Mouse (Mus musculus) layer of hippocampus, postnatal 10 days (tissue): ENCODE measurements around the gene Olfr767. TPM values are rescaled to one million over a fixed set of nuclear protein-coding genes. Genes with fewer than 3 reads are reported as not detected.
"Not testable (repeated sequence)": the region's sequence is repeated elsewhere in the genome, so short reads cannot be mapped to it uniquely, and the experiment has no call there.

Experiments used
- DNase-seq, 2 experiments: peaks; one replicate each; pipeline ENCODE4 v3.0.0; 2021; ENCODE audit warnings: low spot score in 2 of 2
- long read RNA-seq: library from polyadenylated mRNA; stranded (forward); transcript quantifications from one replicate; pipeline ENCODE4 v2.0.0, GENCODE M21; 2023
- total RNA-seq, 2 experiments: library from RNA; stranded (reverse); gene quantifications; 2 replicates each; pipeline ENCODE4 v1.2.3; 2021

Olfr767 gene
- total RNA-seq, result under 1 TPM in 1 of 2 experiments, not detected in 1; 0.07 TPM
- long read RNA-seq, result 0 reads

DNA sequence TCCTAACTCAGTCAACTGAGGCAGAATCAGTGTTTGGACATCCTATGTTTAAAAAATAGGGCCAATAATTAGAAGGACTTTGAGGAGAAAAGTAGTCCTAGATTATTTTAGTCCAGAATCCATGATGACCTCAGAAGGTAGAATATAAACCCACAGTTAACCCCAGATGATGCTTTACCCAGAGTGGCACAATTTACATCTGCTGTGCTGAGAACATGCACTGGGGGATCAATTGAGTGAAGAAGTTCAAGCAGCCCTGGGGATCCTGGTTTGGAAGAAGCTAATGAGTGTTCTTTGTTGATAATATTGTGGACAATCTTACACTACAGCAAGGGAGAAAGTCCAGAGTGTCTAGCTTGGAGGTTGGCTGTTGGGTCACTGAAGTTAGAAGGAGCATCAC lies at the start of gene Olfr767:
TSS of gene Olfr767 (minus strand) at position 101 of the 400 bp plus-strand sequence.
- DNase-seq, result not testable (repeated sequence)

DNA sequence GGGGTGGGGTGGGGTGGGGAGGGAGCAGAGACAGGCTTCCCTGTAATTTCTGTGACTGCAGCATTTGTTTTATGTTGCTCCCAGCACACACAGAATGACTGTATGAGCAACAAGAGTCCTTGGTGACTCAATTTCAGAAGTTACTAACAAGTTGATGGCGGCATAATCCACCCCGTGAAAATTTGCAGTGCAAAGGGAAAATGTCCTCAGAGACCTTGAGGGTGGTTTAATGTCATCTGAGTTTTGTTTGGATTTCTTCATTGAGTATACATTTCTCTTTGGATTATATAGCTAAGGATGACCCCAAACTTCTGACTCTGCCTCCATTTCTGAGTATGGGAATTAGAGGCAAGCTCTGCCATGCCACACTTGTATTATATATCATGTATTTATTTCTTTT lies 35.1 kb upstream of the Olfr767 start, which contains the start of gene Olfr769:
TSS of gene Olfr769 (minus strand) at position 101 of the 400 bp plus-strand sequence.
- no peak for DNase-seq

DNA sequence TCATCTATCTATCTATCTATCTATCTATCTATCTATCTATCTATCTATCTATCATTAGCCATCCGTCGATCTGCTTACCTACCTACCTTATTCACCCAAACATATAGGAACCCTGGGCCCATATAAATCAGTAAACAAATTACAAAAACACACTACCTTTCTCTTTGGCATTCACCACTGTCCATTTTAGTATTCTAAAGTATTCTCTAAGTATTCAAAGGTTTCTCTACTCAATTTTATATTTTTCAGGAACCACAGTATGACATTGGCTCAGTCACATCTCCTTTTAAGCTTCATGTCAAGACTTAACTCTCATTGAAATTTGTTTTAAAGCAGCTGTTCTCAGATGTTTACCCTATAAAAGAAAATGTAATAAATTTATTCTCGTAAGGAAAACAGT lies 32.4 kb upstream of the Olfr767 start:
- DNase-seq, result no peak

DNA sequence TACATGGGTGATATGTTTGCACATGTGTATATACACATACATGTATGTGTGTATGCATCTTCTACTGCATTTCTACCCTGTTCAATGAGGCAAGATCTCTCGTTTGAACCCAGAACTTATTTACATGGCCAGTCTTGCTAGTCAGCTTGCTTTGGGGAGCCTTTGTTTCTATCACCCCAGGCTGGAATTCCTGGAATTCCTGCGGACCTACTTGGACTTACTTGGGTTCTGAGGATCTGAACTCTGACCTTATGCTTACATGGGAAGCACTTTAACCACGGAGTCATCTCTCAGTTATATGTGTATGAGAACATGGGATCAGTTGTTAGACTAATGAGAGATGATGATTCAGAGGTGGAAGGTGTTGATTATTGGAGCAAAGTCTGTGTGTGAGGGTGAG lies 18.5 kb upstream of the Olfr767 start:
- no peak for DNase-seq

GRCm38 (mm10) chr10:129099275-129099674 lies 16.6 kb upstream of the Olfr767 start, which contains the start of gene Olfr768:
Gene Olfr768, minus strand, starts transcription at chr10:129099375.
- no peak for DNase-seq

DNA sequence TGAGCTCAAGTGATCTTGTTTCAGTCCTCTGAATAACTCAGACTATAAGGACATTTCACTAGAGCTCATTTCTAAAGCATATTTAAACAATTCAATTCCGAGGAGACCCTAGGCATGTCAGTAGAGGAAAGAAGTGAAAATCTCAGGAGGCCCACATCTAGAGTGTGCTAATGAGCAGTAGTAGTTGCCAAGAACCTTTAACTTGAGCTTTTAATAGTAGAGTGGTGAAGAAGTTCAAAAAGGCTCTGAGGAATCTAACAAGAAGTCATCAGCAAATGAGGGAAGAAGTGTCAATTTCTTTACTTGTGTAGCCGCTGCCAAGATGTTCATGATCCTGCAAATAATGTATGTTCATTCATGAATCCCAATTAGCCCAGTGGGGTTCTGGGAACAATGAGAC lies 13.8 kb downstream of the Olfr767 start, which contains the start of gene Olfr766-ps1:
TSS of gene Olfr766-ps1 (minus strand) at position 101 of the 400 bp plus-strand sequence.
- DNase-seq, result no peak

GRCm38 (mm10) chr10:129049898-129050297 lies 32.8 kb downstream of the Olfr767 start, which contains the start of gene Olfr765:
Gene Olfr765, minus strand, starts transcription at chr10:129049998.
- not testable (repeated sequence) for DNase-seq

- DNase-seq, result no peak
These were observed 42.9 kb downstream of the Olfr767 start, which contains the start of gene Olfr764-ps1 for GRCm38 (mm10) chr10:129039796-129040195. Gene Olfr764-ps1, minus strand, starts transcription at chr10:129039896.

- DNase-seq, result no peak
These were observed 54.4 kb downstream of the Olfr767 start for GRCm38 (mm10) chr10:129028343-129028742.

DNA sequence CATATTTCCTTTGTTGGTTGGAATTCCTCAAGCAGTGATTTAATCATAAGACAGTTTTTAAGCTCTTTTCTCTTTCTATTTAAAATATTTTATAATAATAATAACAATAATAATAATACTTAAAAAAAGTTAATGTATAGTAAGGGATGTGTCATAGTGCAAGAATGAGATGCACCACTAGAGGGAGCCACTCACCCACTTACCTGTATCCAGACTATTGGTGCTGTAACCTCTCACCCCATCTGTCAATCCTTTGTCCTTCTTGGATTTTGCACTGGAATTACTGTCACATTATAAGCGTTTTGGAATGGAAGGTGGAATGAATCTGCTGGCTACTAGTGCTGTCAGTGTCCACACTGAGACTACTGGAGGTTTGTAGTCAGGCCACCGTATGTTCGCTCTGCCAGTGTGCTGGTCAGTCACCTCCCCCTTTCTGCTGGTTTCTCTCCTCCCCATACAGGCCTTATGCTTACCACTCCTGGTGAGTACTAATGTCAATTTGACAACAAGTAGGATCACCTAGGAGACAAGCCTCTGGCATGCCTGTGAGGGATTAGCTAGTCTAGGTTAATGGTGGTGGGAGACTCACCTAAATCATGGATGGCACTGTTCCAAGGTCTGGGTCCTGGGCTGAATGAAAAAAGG lies 56.6 kb downstream of the Olfr767 start:
- DNase-seq, result peak; percentile 36 to 56

Other genes with a start within 250 kb of the Olfr767 start
- 10 to 100 TPM; 23.1 to 24.0 TPM for gene Gdf11, start 191.2 kb downstream of the Olfr767 start, total RNA-seq
- 100 to 1,000 TPM in 1 of 2 experiments, 10 to 100 TPM in 1; 81.7 to 110 TPM for gene Cd63, start 181.9 kb downstream of the Olfr767 start, total RNA-seq
- 1 to 10 TPM; 5.6 to 6.7 TPM for gene Rdh5, start 160.0 kb downstream of the Olfr767 start, total RNA-seq
- 100 to 1,000 TPM; 109 to 123 TPM for gene Bloc1s1, start 158.9 kb downstream of the Olfr767 start, total RNA-seq
- 10 to 100 TPM; 22.2 to 27.4 TPM for gene Itga7, start 149.1 kb downstream of the Olfr767 start, total RNA-seq
- not detected for gene Mettl7b, start 121.9 kb downstream of the Olfr767 start, total RNA-seq
- gene Olfr9, start 93.5 kb downstream of the Olfr767 start, total RNA-seq, result not detected
- gene Olfr763, start 72.1 kb downstream of the Olfr767 start, total RNA-seq, result not detected
- not detected for gene Olfr764-ps1, start 43.0 kb downstream of the Olfr767 start, total RNA-seq
- gene Olfr765, start 32.9 kb downstream of the Olfr767 start, total RNA-seq, result not detected
- not detected for gene Olfr766-ps1, start 13.9 kb downstream of the Olfr767 start, total RNA-seq
- not detected for gene Olfr768, start 16.5 kb upstream of the Olfr767 start, total RNA-seq
- gene Olfr769, start 35.0 kb upstream of the Olfr767 start, total RNA-seq, result not detected
- not detected for gene Olfr770, start 56.1 kb upstream of the Olfr767 start, total RNA-seq
- gene Olfr771, start 81.8 kb upstream of the Olfr767 start, total RNA-seq, result not detected
- not detected for gene Olfr772, start 95.0 kb upstream of the Olfr767 start, total RNA-seq
- not detected for gene Olfr773, start 104.5 kb upstream of the Olfr767 start, total RNA-seq
- not detected for gene Olfr774, start 153.3 kb upstream of the Olfr767 start, total RNA-seq
- not detected for gene Olfr775, start 165.5 kb upstream of the Olfr767 start, total RNA-seq
- gene Olfr776, start 176.2 kb upstream of the Olfr767 start, total RNA-seq, result not detected
- not detected for gene Olfr777, start 188.6 kb upstream of the Olfr767 start, total RNA-seq
- gene Olfr780, start 235.2 kb upstream of the Olfr767 start, total RNA-seq, result not detected
- gene Olfr781, start 245.9 kb upstream of the Olfr767 start, total RNA-seq, result not detected